Comparison of ENCODE assay signal across 20 mouse cellular contexts in the genomic region with DNA sequence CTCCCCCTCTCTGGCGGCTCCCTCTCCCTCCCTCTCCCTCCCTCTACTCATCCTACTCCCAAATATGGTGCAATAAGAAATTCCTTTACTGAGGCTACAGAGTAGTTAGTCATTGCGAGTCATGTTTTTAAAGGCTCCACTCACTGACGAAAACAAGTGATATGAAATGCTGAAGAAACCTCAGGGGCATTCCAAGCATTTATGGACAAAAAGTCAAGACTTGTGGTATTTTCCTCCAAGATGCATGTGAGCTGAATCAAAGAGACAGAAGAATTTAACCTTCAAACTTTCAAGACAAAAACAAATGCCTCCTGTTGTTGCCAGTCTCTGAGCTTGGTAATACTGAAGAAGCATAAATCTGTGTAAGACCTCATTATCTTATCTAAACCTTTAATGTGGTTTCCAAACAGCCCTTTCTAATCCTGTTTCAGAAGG.
A peak's percentile ranks its signal among the peaks of the same experiment; 100 is the strongest.
DNase-seq lines count a peak whose midpoint lies in the region; ATAC-seq and TF ChIP-seq lines count a peak whose summit lies in the region.
"Had no signal": no experiment of that assay in that cellular context is flagged by ENCODE, and none has a peak within 500 bp of the region (broad histone marks: within the 10 kb centered on the region; RNA-seq: fewer than 3 reads in every experiment).

No protein-coding gene starts in this region.

- no peaks in the 10 kb centered on the region for H3K27me3 ChIP-seq in lung, embryonic 14.5 days (ENCODE audit: insufficient read depth, low read length)
- no peaks in the 10 kb centered on the region for H3K27me3 ChIP-seq in forebrain, embryonic 10.5 days (ENCODE audit: poor library complexity, severe bottlenecking)
- H3K27me3 ChIP-seq: embryonic facial prominence, embryonic 12.5 days; forebrain, embryonic 12.5 days; limb, embryonic 13.5 days; midbrain, embryonic 15.5 days had no signal

- peak; percentile 58; the same call in 1 of the 2 replicates for ATAC-seq in lung, embryonic 14.5 days (ENCODE audit: insufficient read depth)
- ATAC-seq: midbrain, embryonic 15.5 days had no signal

- peak; percentile 22 for DNase-seq in adrenal gland, postnatal 14 days
- no peak for DNase-seq in adrenal gland, adult 8-10 months
- DNase-seq in lung, embryonic 14.5 days, result peak; percentile 9
- DNase-seq in lung, postnatal 4 days, result no peak
- DNase-seq in 3T3-L1 (ENCODE audit: low read depth, low spot score), result peak; percentile 96
- peak; percentile 95 for DNase-seq in Muller cell, postnatal 12 days (ENCODE audit: inconsistent ontology term)
- no peak for DNase-seq in testis, postnatal 14 days (ENCODE audit: low spot score)
- no peak for DNase-seq in forebrain, embryonic 10.5 days (ENCODE audit: extremely low spot score, low spot score)
- DNase-seq: cerebellum, adult 11-12 months; gastrocnemius, postnatal 14 days; heart, postnatal 4 days; kidney, adult 18-20 months; right cerebral cortex, postnatal 25 days; thymus, postnatal 25 days had no signal

- H3K9me3 ChIP-seq in lung, embryonic 14.5 days (ENCODE audit: low read depth, low read length), result no peaks in the 10 kb centered on the region
- H3K9me3 ChIP-seq in forebrain, embryonic 10.5 days, result no peaks in the 10 kb centered on the region
- H3K9me3 ChIP-seq: embryonic facial prominence, embryonic 12.5 days; forebrain, embryonic 12.5 days; limb, embryonic 13.5 days; midbrain, embryonic 15.5 days had no signal

- H3K4me1 ChIP-seq in lung, embryonic 14.5 days (ENCODE audit: insufficient read depth), result no peaks in the 10 kb centered on the region
- H3K4me1 ChIP-seq in forebrain, embryonic 10.5 days, result no peaks in the 10 kb centered on the region
- H3K4me1 ChIP-seq: embryonic facial prominence, embryonic 12.5 days; forebrain, embryonic 12.5 days; limb, embryonic 13.5 days; midbrain, embryonic 15.5 days had no signal

- H3K4me2 ChIP-seq in lung, embryonic 14.5 days, result no peak overlapping the region
- H3K4me2 ChIP-seq: embryonic facial prominence, embryonic 12.5 days; forebrain, embryonic 12.5 days; heart, embryonic 11.5 days; limb, embryonic 13.5 days; midbrain, embryonic 15.5 days had no signal

- no peak overlapping the region for H3K9ac ChIP-seq in lung, embryonic 14.5 days
- H3K9ac ChIP-seq: embryonic facial prominence, embryonic 12.5 days; forebrain, embryonic 12.5 days; limb, embryonic 13.5 days; midbrain, embryonic 15.5 days had no signal

- no peak for TF ChIP-seq CTCF in lung, embryonic 14.5 days (IDR thresholded peaks at IDR 0.05; ENCODE audit: low read depth)

- H3K36me3 ChIP-seq in lung, embryonic 14.5 days (ENCODE audit: insufficient read depth), result no peaks in the 10 kb centered on the region
- no peaks in the 10 kb centered on the region for H3K36me3 ChIP-seq in forebrain, embryonic 10.5 days (replicated peaks)
- H3K36me3 ChIP-seq: embryonic facial prominence, embryonic 12.5 days; forebrain, embryonic 12.5 days; limb, embryonic 13.5 days; midbrain, embryonic 15.5 days had no signal

- WGBS in lung, embryonic 14.5 days, result 39% methylated on average over 3 of the region's 3 CpGs
- WGBS in forebrain, embryonic 10.5 days, result 72% methylated on average over 3 of the region's 3 CpGs

- no peak overlapping the region for H3K27ac ChIP-seq in lung, embryonic 14.5 days (ENCODE audit: low read depth)
- no peak overlapping the region for H3K27ac ChIP-seq in forebrain, embryonic 10.5 days
- H3K27ac ChIP-seq: embryonic facial prominence, embryonic 12.5 days; forebrain, embryonic 12.5 days; limb, embryonic 13.5 days; midbrain, embryonic 15.5 days; stomach, postnatal 0 days had no signal

- no peak overlapping the region for H3K4me3 ChIP-seq in lung, embryonic 14.5 days (ENCODE audit: low read depth, low read length)
- no peak overlapping the region for H3K4me3 ChIP-seq in forebrain, embryonic 10.5 days
- H3K4me3 ChIP-seq: embryonic facial prominence, embryonic 12.5 days; forebrain, embryonic 12.5 days; limb, embryonic 13.5 days; midbrain, embryonic 15.5 days had no signal

Comparison
In these comparisons a context has a peak if more than half of its experiments do, and no peak if none do; other contexts are left out.
1. DNase-seq: peak in adrenal gland, postnatal 14 days (single experiment), lung, embryonic 14.5 days (single experiment), 3T3-L1 (single experiment) and Muller cell, postnatal 12 days (single experiment); none in adrenal gland, adult 8-10 months (single experiment), lung, postnatal 4 days (0 of 2), testis, postnatal 14 days (single experiment) and forebrain, embryonic 10.5 days (single experiment).